Mouse (Mus musculus): ENCODE data around the gene Cntnap2.

Gene Cntnap2

GRCm38 (mm10) chr6:46675081-46675480 lies 1615.9 kb downstream of the Cntnap2 start:
- no peak for DNase-seq (ENCODE audit: low read depth, low spot score)

GRCm38 (mm10) chr6:46675621-46676020 lies 1616.5 kb downstream of the Cntnap2 start:
- no peak for DNase-seq (ENCODE audit: low read depth, low spot score)

GRCm38 (mm10) chr6:46696187-46696586 lies 1637.0 kb downstream of the Cntnap2 start:
- DNase-seq (ENCODE audit: low read depth, low spot score): no peak

GRCm38 (mm10) chr6:46699343-46699742 lies 1640.2 kb downstream of the Cntnap2 start:
- no peak for DNase-seq (ENCODE audit: low read depth, low spot score)

GRCm38 (mm10) chr6:46704293-46705170 lies 1645.4 kb downstream of the Cntnap2 start:
- no peak for DNase-seq (ENCODE audit: low read depth, low spot score)

GRCm38 (mm10) chr6:46705926-46706325 lies 1646.8 kb downstream of the Cntnap2 start:
- no peak for DNase-seq (ENCODE audit: low read depth, low spot score)

GRCm38 (mm10) chr6:46716576-46716975 lies 1657.4 kb downstream of the Cntnap2 start:
- DNase-seq (ENCODE audit: low read depth, low spot score): no peak

- no peak for DNase-seq (ENCODE audit: low read depth, low spot score)
These were observed 1674.6 kb downstream of the Cntnap2 start for GRCm38 (mm10) chr6:46733794-46734193.

GRCm38 (mm10) chr6:46748448-46748847 lies 1689.3 kb downstream of the Cntnap2 start:
- no peak for DNase-seq (ENCODE audit: low read depth, low spot score)

- DNase-seq (ENCODE audit: low read depth, low spot score): no peak
These were observed 1704.3 kb downstream of the Cntnap2 start for GRCm38 (mm10) chr6:46763481-46763880.

GRCm38 (mm10) chr6:46774529-46774928 lies 1715.4 kb downstream of the Cntnap2 start:
- no peak for DNase-seq (ENCODE audit: low read depth, low spot score)

GRCm38 (mm10) chr6:46802264-46803110 lies 1743.3 kb downstream of the Cntnap2 start:
- no peak for DNase-seq (ENCODE audit: low read depth, low spot score)

GRCm38 (mm10) chr6:46856635-46857034 lies 1797.5 kb downstream of the Cntnap2 start:
- no peak for DNase-seq (ENCODE audit: low read depth, low spot score)

- DNase-seq (ENCODE audit: low read depth, low spot score): no peak
These were observed 1801.9 kb downstream of the Cntnap2 start for GRCm38 (mm10) chr6:46861076-46861475.

GRCm38 (mm10) chr6:46866317-46866716 lies 1807.2 kb downstream of the Cntnap2 start:
- DNase-seq (ENCODE audit: low read depth, low spot score): peak; percentile 8

- no peak for DNase-seq (ENCODE audit: low read depth, low spot score)
These were observed 1827.1 kb downstream of the Cntnap2 start for GRCm38 (mm10) chr6:46886230-46886629.

- DNase-seq (ENCODE audit: low read depth, low spot score): no peak
These were observed 1850.0 kb downstream of the Cntnap2 start for GRCm38 (mm10) chr6:46909167-46909566.

- DNase-seq (ENCODE audit: low read depth, low spot score): peak; percentile 9
These were observed 1859.6 kb downstream of the Cntnap2 start for GRCm38 (mm10) chr6:46918701-46919274.

- no peak for DNase-seq (ENCODE audit: low read depth, low spot score)
These were observed 1860.8 kb downstream of the Cntnap2 start for GRCm38 (mm10) chr6:46919973-46920372.

GRCm38 (mm10) chr6:46924709-46925108 lies 1865.6 kb downstream of the Cntnap2 start:
- DNase-seq (ENCODE audit: low read depth, low spot score): no peak

- DNase-seq (ENCODE audit: low read depth, low spot score): no peak
These were observed 1886.5 kb downstream of the Cntnap2 start for GRCm38 (mm10) chr6:46945703-46946102.

Data from ES-CJ7 (cell line).